Comparison of ENCODE assay signal across 9 mouse cellular contexts in genomic region chr5:74315471-74316245, GRCm38 (mm10).
DNase-seq lines count a peak whose midpoint lies in the region; ATAC-seq and TF ChIP-seq lines count a peak whose summit lies in the region.
"Had no signal": no experiment of that assay in that cellular context is flagged by ENCODE, and none has a peak within 500 bp of the region (broad histone marks: within the 10 kb centered on the region; RNA-seq: fewer than 3 reads in every experiment).

No protein-coding gene starts in this region.

- H3K4me2 ChIP-seq in heart, embryonic 13.5 days, result no peak overlapping the region
- no peak overlapping the region for H3K4me2 ChIP-seq in liver, embryonic 11.5 days
- H3K4me2 ChIP-seq: neural tube, embryonic 12.5 days had no signal

- WGBS in heart, embryonic 13.5 days, result 64% methylated on average over 12 of the region's 12 CpGs
- WGBS in liver, embryonic 11.5 days, result 67% methylated on average over 12 of the region's 12 CpGs

- peak; percentile 86 for DNase-seq in adipocyte (ENCODE audit: low spot score)
- peak; percentile 31 for DNase-seq in brain, embryonic 14.5 days (ENCODE audit: low read depth)
- DNase-seq in liver, embryonic 11.5 days (ENCODE audit: low spot score), result no peak
- DNase-seq in thymus, postnatal 10 days (ENCODE audit: low spot score in 2 of 2), result no peak
- no peak for DNase-seq in right cerebral cortex, adult 2 months (ENCODE audit: low spot score in 2 of 2)
- no peak for DNase-seq in frontal cortex, adult 2 months (ENCODE audit: extremely low spot score in 1 of 2, low spot score in 1 of 2)
- DNase-seq in cerebellum, postnatal 25 days, result no peak

- H3K4me3 ChIP-seq in heart, embryonic 13.5 days, result no peak overlapping the region
- H3K4me3 ChIP-seq in liver, embryonic 11.5 days (ENCODE audit: low read depth, low read length), result no peak overlapping the region
- H3K4me3 ChIP-seq: neural tube, embryonic 12.5 days had no signal

- H3K9ac ChIP-seq in heart, embryonic 13.5 days, result no peak overlapping the region
- H3K9ac ChIP-seq in liver, embryonic 11.5 days (ENCODE audit: low read depth, low read length), result no peak overlapping the region
- H3K9ac ChIP-seq: neural tube, embryonic 12.5 days had no signal

- H3K9me3 ChIP-seq in heart, embryonic 13.5 days, result no peaks in the 10 kb centered on the region
- no peaks in the 10 kb centered on the region for H3K9me3 ChIP-seq in liver, embryonic 11.5 days (ENCODE audit: control insufficient read depth, low read length)
- H3K9me3 ChIP-seq: neural tube, embryonic 12.5 days had no signal

- H3K4me1 ChIP-seq in heart, embryonic 13.5 days, result peaks cover 32% of the 10 kb centered on the region
- H3K4me1 ChIP-seq in liver, embryonic 11.5 days (replicated peaks; ENCODE audit: control insufficient read depth, insufficient read depth, low read length), result peaks cover 17% of the 10 kb centered on the region

- 0 out of 2 replicates have a peak overlapping the region, but pooled peaks have one; percentile 9 for H3K27ac ChIP-seq in heart, embryonic 13.5 days (replicated peaks)
- H3K27ac ChIP-seq in liver, embryonic 11.5 days (ENCODE audit: low read depth, low read length), result peak overlapping the region; percentile 3; the same call in 1 of the 2 replicates
- H3K27ac ChIP-seq: neural tube, embryonic 12.5 days had no signal

- H3K36me3 ChIP-seq in heart, embryonic 13.5 days, result no peaks in the 10 kb centered on the region
- no peaks in the 10 kb centered on the region for H3K36me3 ChIP-seq in liver, embryonic 11.5 days (ENCODE audit: control insufficient read depth, insufficient read depth, low read length)
- H3K36me3 ChIP-seq: neural tube, embryonic 12.5 days had no signal

- 0 out of 2 replicates have a peak, but pooled peaks cover 2% of the 10 kb centered on the region for H3K27me3 ChIP-seq in heart, embryonic 13.5 days (replicated peaks)
- no peaks in the 10 kb centered on the region for H3K27me3 ChIP-seq in liver, embryonic 11.5 days (replicated peaks; ENCODE audit: control insufficient read depth, insufficient read depth, low read length)

- TF ChIP-seq CTCF in brain, embryonic 14.5 days (IDR thresholded peaks at IDR 0.05; ENCODE audit: borderline replicate concordance, extremely low read depth, insufficient read depth, insufficient read length), result no peak

- no peak for ATAC-seq in heart, embryonic 13.5 days (ENCODE audit: extremely low read depth, insufficient number of reproducible peaks, low FRiP score, low TSS enrichment)
- no peak for ATAC-seq in liver, embryonic 11.5 days (replicated peaks; ENCODE audit: low FRiP score)

- no peak for TF ChIP-seq POLR2A in brain, embryonic 14.5 days (IDR thresholded peaks at IDR 0.05; ENCODE audit: borderline replicate concordance, extremely low read depth, insufficient read depth, insufficient read length, poor library complexity, severe bottlenecking)

Comparison
In these comparisons a context has a peak if more than half of its experiments do, and no peak if none do; other contexts are left out.
1. DNase-seq: peak in adipocyte (single experiment) and brain, embryonic 14.5 days (single experiment); none in liver, embryonic 11.5 days (single experiment), thymus, postnatal 10 days (0 of 2), right cerebral cortex, adult 2 months (0 of 2), frontal cortex, adult 2 months (0 of 2) and cerebellum, postnatal 25 days (0 of 2).